In genomic region chr10:112269481-112269880, GRCm38 (mm10) we compare ENCODE assay signal across 9 mouse cellular contexts. TPM values are rescaled to one million over a fixed set of nuclear protein-coding genes. Genes with fewer than 3 reads are reported as not detected.
DNase-seq lines count a peak whose midpoint lies in the region; ATAC-seq and TF ChIP-seq lines count a peak whose summit lies in the region.
"Had no signal": no experiment of that assay in that cellular context is flagged by ENCODE, and none has a peak within 500 bp of the region (broad histone marks: within the 10 kb centered on the region; RNA-seq: fewer than 3 reads in every experiment).

No protein-coding gene starts in this region.

- H3K27ac ChIP-seq in heart, embryonic 10.5 days: no peak overlapping the region
- H3K27ac ChIP-seq in lung, embryonic 14.5 days (ENCODE audit: low read depth): no peak overlapping the region
- H3K27ac ChIP-seq in limb, embryonic 13.5 days: no peak overlapping the region
- H3K27ac ChIP-seq in stomach, embryonic 14.5 days (ENCODE audit: low read length): no peak overlapping the region

- WGBS in heart, embryonic 10.5 days: 57% methylated on average over 3 of the region's 3 CpGs
- 62% methylated on average over 3 of the region's 3 CpGs for WGBS in lung, embryonic 14.5 days
- WGBS in lung, adult 2 months: 78% methylated on average over 3 of the region's 3 CpGs
- 64% methylated on average over 3 of the region's 3 CpGs for WGBS in limb, embryonic 13.5 days
- 75% methylated on average over 3 of the region's 3 CpGs for WGBS in stomach, embryonic 14.5 days

- no peak for DNase-seq in heart, embryonic 10.5 days (ENCODE audit: low spot score)
- no peak for DNase-seq in heart, postnatal 36 days
- no peak for DNase-seq in lung, embryonic 14.5 days
- no peak for DNase-seq in lung, adult 2 months
- DNase-seq in adrenal gland, adult 18-20 months (ENCODE audit: low spot score in 2 of 2): no peak
- DNase-seq: lung, postnatal 36 days had no signal

- H3K4me3 ChIP-seq in heart, embryonic 10.5 days: peak overlapping the region; percentile 64
- H3K4me3 ChIP-seq in lung, embryonic 14.5 days (ENCODE audit: low read depth, low read length): no peak overlapping the region
- no peak overlapping the region for H3K4me3 ChIP-seq in lung, adult 2 months (replicated peaks; ENCODE audit: extremely low read depth, low read depth, low read length)
- peak overlapping the region; percentile 54 for H3K4me3 ChIP-seq in limb, embryonic 13.5 days
- no peak overlapping the region for H3K4me3 ChIP-seq in stomach, embryonic 14.5 days (ENCODE audit: low read depth, low read length)

- H3K9ac ChIP-seq in lung, embryonic 14.5 days: no peak overlapping the region
- H3K9ac ChIP-seq in limb, embryonic 13.5 days: no peak overlapping the region
- H3K9ac ChIP-seq in stomach, embryonic 14.5 days (replicated peaks; ENCODE audit: low read depth, low read length): no peak overlapping the region

- H3K27me3 ChIP-seq in heart, embryonic 10.5 days (ENCODE audit: insufficient read depth, poor library complexity, severe bottlenecking): peaks cover 58% of the 10 kb centered on the region
- H3K27me3 ChIP-seq in lung, embryonic 14.5 days (ENCODE audit: insufficient read depth, low read length): peaks cover 40% of the 10 kb centered on the region
- peaks cover 68% of the 10 kb centered on the region for H3K27me3 ChIP-seq in limb, embryonic 13.5 days
- H3K27me3 ChIP-seq in stomach, embryonic 14.5 days (ENCODE audit: control insufficient read depth, insufficient read depth, low read length): peaks cover 15% of the 10 kb centered on the region; the same call in 1 of the 2 replicates

- H3K9me3 ChIP-seq in heart, embryonic 10.5 days: no peaks in the 10 kb centered on the region
- H3K9me3 ChIP-seq in lung, embryonic 14.5 days (ENCODE audit: low read depth, low read length): no peaks in the 10 kb centered on the region
- no peaks in the 10 kb centered on the region for H3K9me3 ChIP-seq in limb, embryonic 13.5 days
- no peaks in the 10 kb centered on the region for H3K9me3 ChIP-seq in stomach, embryonic 14.5 days (ENCODE audit: control insufficient read depth, low read depth, low read length)

- ATAC-seq in lung, embryonic 14.5 days (ENCODE audit: insufficient read depth): no peak
- no peak for ATAC-seq in limb, embryonic 13.5 days (ENCODE audit: low FRiP score, low read depth)
- no peak for ATAC-seq in stomach, embryonic 14.5 days (ENCODE audit: insufficient number of reproducible peaks, insufficient read depth, low FRiP score, low read depth)
- no peak for ATAC-seq in activated CD4-positive, CD25-positive, alpha-beta regulatory T cell, adult 4 months

- no peak for TF ChIP-seq POLR2A in lung, adult 2 months (IDR thresholded peaks at IDR 0.05; ENCODE audit: borderline replicate concordance, extremely low read depth, low read depth, low read length)

- no peak for TF ChIP-seq CTCF in lung, embryonic 14.5 days (IDR thresholded peaks at IDR 0.05; ENCODE audit: low read depth)
- no peak for TF ChIP-seq CTCF in lung, adult 2 months (IDR thresholded peaks at IDR 0.05; ENCODE audit: insufficient read depth, low read length)

- intact Hi-C loops in heart, postnatal 36 days (cut with DNase I): no loop called here

- H3K36me3 ChIP-seq in heart, embryonic 10.5 days: no peaks in the 10 kb centered on the region
- no peaks in the 10 kb centered on the region for H3K36me3 ChIP-seq in lung, embryonic 14.5 days (ENCODE audit: insufficient read depth)
- H3K36me3 ChIP-seq in limb, embryonic 13.5 days: no peaks in the 10 kb centered on the region
- H3K36me3 ChIP-seq in stomach, embryonic 14.5 days (ENCODE audit: control insufficient read depth, insufficient read depth, low read length): no peaks in the 10 kb centered on the region

- H3K4me1 ChIP-seq in heart, embryonic 10.5 days: peaks cover 23% of the 10 kb centered on the region
- no peaks in the 10 kb centered on the region; the same call in 1 of the 2 replicates for H3K4me1 ChIP-seq in lung, embryonic 14.5 days (ENCODE audit: insufficient read depth)
- peaks cover 9% of the 10 kb centered on the region; the same call in 1 of the 2 replicates for H3K4me1 ChIP-seq in lung, adult 2 months (ENCODE audit: control insufficient read depth, insufficient read depth, low read length)
- peaks cover 22% of the 10 kb centered on the region for H3K4me1 ChIP-seq in limb, embryonic 13.5 days
- peaks cover 15% of the 10 kb centered on the region; the same call in 1 of the 2 replicates for H3K4me1 ChIP-seq in stomach, embryonic 14.5 days (ENCODE audit: control insufficient read depth, insufficient read depth, low read length)

- H3K4me2 ChIP-seq in lung, embryonic 14.5 days: peak overlapping the region; percentile 93
- H3K4me2 ChIP-seq in limb, embryonic 13.5 days (replicated peaks): peak overlapping the region; percentile 92
- peak overlapping the region; percentile 85 for H3K4me2 ChIP-seq in stomach, embryonic 14.5 days (replicated peaks; ENCODE audit: low read depth, low read length)

RNA-seq across cellular contexts. Expression of gene Kcnc2, which starts 1.4 kb away (rescaled TPM):
- polyA plus RNA-seq in heart, embryonic 10.5 days (2016; fragmentation: Nextera tagmentation; extraction: Ambion mirVana): 0.50 and 0.64 TPM in 2 replicates
- total RNA-seq in heart, postnatal 36 days (2021): under 1 TPM; 0.22 to 0.53 TPM
- 0.13 and 0.18 TPM in 2 replicates for polyA plus RNA-seq in lung, embryonic 14.5 days (2014; fragmentation: Nextera tagmentation; extraction: Ambion mirVana)
- polyA plus RNA-seq in lung, adult 2 months (2012; rRNA removed): 0.14 and 0.31 TPM in 2 replicates
- 0.27 and 0.51 TPM in 2 replicates for polyA plus RNA-seq in limb, embryonic 13.5 days (2015; fragmentation: Nextera tagmentation; extraction: Ambion mirVana)
- 0.88 and 1.2 TPM in 2 replicates for polyA plus RNA-seq in stomach, embryonic 14.5 days (2014; fragmentation: Nextera tagmentation; extraction: Ambion mirVana)
- total RNA-seq in adrenal gland, adult 18-20 months (2021): under 1 TPM in 1 of 2 experiments, not detected in 1; 0.13 TPM
- not detected for polyA plus RNA-seq in activated CD4-positive, CD25-positive, alpha-beta regulatory T cell, adult 4 months (2017; shearing (Covaris generic))

Comparison
In these comparisons a context has a peak if more than half of its experiments do, and no peak if none do; other contexts are left out.
1. H3K4me3 ChIP-seq: peak in heart, embryonic 10.5 days (single experiment) and limb, embryonic 13.5 days (single experiment); none in lung, embryonic 14.5 days (single experiment), lung, adult 2 months (single experiment) and stomach, embryonic 14.5 days (single experiment).
2. Peak in every context shown above with its lines, with median percentiles within 50 percentile points of each other: H3K4me2 ChIP-seq.